Mouse (Mus musculus) right cerebral cortex, postnatal 4 days (tissue): ENCODE results near the gene Veph1.

Experiments used
- DNase-seq: peaks from one replicate; pipeline ENCODE4 v3.0.0-alpha.2; 2022

Veph1 gene

GRCm38 (mm10) chr3:66101074-66101473 lies 195.6 kb downstream of the Veph1 start:
- no peak for DNase-seq

- no peak for DNase-seq
Observed at GRCm38 (mm10) chr3:66091746-66092145, 204.9 kb downstream of the Veph1 start.

DNA sequence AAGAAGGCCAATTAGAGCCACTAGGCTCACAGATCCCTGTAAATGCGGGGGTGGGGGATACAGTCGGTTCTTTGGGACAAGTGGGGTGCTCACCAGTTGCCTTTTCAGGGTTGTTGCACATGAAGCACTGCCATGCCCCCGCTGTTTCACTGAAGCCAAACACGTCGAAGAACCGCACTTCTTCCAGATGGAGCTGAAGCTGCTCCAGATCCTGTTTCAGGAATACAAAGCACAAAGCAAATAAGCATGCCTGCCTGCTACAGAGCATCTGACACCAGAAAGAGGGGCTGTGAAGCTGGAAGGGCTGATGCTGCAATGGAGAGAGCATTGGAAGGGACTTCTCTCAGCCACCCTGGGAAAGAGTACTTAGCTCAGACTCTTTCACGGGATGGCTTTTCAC lies 209.0 kb downstream of the Veph1 start:
- DNase-seq = no peak

GRCm38 (mm10) chr3:66083856-66084255 lies 212.8 kb downstream of the Veph1 start:
- no peak for DNase-seq

DNA sequence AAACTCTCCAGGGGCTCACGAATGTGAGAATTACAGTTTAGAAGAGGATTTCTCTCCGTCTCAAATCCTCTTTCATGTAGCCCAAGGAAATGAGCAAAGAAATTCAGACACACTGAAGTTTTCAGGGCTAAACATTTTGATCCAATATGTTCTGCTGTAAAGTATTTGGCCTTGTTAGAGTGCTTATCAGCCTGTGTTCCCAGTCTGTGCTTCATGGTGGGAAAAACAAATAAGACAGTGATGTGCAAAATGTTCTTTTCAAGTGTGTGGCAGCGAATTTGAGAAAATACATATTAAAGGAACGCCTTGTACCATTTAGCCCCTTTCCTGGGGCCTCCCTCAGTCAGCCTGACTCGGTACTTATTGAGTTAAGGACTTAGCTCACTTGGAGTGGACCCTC lies 213.2 kb downstream of the Veph1 start:
- no peak for DNase-seq

- DNase-seq = no peak
Observed at GRCm38 (mm10) chr3:66082975-66083374, 213.7 kb downstream of the Veph1 start.

- DNase-seq = no peak
Observed at GRCm38 (mm10) chr3:66081363-66081736, 215.3 kb downstream of the Veph1 start.

DNA sequence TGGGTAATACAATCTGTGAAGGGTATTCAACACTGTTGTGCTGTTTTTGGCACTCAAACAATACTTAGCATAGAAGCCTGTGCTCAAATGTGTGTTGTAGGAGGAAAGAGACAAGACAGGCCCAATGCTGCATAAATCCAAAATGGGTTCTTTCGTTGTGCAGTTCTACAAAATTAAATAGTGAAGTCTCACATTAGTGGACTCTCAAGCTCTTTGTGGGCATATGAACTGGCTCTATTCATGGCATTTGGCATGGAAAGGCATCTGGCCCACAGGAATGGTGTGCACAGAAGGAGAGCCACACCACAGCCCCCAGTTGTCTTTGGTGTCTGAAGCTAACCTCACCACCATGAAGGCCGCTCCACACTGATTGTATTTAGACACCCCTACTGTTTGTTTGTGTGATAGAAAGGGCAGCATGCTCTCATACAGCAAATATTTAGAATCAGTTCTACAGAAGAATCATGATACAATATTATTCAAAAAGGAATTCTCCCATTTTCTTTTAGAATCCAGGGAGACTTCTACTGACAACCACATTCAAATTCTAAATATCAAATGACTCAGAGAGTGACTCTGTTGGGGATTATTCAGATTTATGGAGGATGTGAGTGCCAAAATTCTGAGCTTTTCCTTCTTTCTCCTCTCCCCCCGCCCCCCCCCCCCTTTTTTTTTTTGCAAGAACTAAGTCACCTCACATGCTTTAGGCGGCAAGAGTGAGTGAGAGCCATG lies 215.8 kb downstream of the Veph1 start:
- DNase-seq = no peak

DNA sequence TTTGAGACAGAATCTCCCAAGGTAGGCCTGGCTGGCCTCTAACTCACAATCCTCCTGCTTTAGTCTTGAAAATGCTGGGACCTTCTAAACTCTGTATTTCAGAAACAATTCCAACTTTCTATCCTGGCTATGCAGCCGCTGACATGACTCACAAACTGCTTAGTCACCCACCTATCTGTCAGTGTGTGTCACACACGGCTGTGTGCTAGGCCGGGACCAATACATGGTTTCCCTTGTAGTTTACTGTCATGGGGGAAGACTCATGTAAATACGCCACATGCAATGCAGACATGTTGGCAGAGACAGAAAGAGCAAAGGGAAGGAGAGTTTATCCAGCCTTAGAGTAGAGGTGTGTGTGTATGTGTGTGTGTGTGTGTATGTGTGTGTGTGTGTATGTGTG lies 216.8 kb downstream of the Veph1 start:
- no peak for DNase-seq

DNA sequence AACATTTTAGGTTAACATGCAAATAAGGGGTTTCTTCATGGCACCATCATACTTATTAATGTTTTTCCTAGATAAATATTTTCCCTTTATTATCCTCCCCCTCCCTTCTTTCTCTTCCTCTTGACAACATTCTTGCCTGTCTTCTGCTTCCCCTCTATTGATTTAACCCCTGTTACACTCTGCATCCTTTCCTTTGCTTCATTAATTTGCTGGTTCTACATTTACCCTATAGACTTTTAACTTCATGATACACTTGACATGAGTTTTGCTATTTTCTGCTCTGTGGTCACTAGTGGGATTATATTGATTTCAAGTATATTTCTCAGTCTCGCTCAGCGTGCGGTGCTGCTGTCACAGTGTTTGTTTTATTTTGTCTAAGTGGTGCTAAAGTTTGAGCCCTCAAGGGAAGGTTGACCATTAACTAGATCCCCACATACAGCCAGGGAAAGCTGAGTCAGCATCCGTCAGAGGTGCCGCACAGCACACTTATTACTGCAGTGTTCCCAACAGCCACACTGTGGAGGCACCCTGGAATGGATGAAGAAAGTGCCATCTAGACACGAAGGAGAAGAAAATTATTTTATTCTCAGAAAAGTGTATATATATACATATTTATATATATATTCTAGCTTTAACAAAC lies 217.6 kb downstream of the Veph1 start:
- no peak for DNase-seq

GRCm38 (mm10) chr3:66078026-66078721 lies 218.5 kb downstream of the Veph1 start:
- DNase-seq = no peak

GRCm38 (mm10) chr3:66070274-66070673 lies 226.4 kb downstream of the Veph1 start:
- DNase-seq = no peak

DNA sequence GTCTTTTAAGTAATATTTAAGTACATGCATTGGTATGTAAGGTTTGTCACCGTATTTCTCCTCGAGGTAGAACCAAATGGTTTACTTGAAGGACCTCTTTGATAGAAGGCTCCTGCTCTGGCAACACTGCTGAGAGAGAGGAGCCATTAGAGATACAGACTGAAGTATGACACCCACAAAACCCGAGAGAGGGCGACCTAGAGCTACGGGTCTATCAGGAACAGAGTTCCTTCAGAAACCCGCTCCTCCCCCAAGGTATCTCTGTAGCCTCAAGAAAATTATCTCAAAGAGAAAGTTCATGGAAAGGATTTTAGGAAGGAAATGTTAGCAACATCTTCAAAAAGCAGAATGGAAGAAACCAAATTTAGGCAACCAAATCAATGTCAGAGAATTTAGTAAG lies 232.8 kb downstream of the Veph1 start:
- no peak for DNase-seq

- DNase-seq = no peak
Observed at GRCm38 (mm10) chr3:66056912-66057311, 239.7 kb downstream of the Veph1 start.

- no peak for DNase-seq
Observed at GRCm38 (mm10) chr3:66055652-66056051, 241.0 kb downstream of the Veph1 start.

DNA sequence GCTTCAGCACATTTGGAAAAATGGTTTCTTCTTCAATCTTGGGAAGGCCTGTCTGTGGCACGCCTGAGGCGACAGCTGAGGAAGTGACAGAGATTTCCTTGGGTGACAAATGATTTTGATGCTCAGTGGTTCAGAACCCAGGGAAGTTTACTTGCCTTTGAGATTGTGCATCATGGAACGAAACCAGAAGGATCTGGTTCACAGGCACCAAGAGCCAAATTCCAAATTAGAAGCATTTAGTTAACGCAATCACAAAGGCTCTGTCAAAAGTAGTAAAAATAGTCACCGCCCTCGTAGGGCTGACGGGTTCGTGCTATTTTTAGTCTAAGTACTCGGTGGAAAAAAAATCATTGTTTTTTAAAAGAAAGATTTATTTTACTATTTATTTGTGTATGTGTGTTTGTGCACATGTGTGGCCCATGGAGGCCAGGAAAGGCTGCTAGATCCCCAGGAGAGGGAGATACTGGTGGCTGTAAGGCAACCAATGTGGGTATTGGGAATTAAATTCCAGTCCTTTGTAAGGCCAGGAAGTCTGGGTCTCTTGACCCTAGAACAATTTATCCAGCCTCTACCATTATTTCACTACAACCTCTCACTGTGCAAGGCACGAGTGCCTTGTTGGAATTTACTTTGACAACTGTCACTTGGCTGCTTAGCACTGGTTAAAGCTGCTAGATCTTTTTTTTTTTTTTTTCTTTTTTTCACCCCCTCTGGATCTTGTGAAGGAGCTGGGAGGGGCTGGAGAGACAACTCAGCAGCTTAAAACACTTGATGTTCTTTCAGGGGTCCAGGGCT lies 246.3 kb downstream of the Veph1 start:
- no peak for DNase-seq

GRCm38 (mm10) chr3:66040857-66041494 lies 255.7 kb downstream of the Veph1 start:
- no peak for DNase-seq

- DNase-seq = no peak
Observed at GRCm38 (mm10) chr3:66035226-66035625, 261.4 kb downstream of the Veph1 start.

DNA sequence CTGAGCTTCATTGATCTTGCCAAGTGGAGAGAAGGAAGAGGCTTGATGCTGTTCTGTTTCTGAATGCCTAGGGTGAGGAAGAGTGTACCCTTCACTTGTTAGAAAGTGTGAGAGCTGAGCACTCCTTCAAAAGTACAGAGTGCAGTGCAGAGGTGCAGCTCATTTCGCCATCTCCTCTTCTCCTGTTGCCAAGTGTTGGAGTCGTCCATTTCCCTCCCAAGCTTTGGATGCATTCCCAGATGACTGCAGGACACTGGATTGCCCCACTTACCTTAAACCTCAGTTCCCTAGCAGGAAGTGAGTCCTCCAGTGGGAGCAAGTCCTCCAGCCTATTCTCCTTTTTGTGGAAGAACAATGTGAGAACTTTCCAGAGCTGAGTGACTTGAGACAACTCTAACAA lies 263.3 kb downstream of the Veph1 start:
- DNase-seq = no peak

- DNase-seq = no peak
Observed at GRCm38 (mm10) chr3:66025454-66025853, 271.2 kb downstream of the Veph1 start.

DNA sequence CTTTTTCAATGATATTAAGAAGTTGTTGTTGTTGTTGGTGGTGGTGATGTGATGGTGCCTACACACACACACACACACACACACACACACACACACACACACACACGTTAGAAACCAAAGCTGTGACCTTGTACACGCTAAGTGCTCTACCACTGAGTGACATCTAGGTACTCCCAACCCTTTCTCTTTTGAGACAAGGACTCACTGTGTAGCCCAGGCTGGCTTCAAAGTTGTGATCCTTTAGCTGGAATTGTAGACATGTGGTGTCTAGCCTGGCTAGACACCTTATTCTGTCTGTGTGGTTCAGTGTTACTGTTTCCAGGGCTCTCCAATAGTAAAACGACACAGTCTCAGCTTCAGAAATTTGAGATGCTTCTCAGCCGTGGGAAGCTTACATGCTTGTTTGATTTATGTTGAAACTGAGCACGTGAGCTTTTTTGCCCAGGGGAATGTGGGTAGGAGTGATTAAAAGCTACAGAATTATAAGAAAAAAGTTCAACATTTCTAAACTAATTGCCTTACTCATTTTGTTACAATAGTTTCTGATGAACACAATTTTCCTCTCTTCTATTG lies 272.3 kb downstream of the Veph1 start:
- DNase-seq = no peak

DNA sequence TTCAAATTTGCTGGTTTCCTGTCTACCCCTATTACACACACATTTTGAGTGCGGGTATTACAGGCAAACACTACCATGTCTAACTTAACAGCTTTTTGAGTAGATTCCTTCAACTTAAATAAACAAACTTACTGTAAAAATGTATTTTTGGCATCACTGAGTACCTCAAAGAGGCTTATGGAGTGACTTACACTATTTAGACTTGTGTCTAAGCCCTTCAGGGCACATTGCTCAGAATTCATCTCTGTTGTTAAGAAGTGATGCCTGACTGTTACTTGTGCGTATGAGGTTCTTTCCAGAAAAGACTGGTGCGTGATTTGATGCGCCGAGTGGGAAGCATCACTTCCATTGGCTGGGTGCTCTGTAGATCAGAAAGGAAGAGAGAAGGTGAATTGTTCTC lies 277.5 kb downstream of the Veph1 start:
- no peak for DNase-seq
